Mouse (Mus musculus) CH12.LX (cell line): ENCODE results near the gene Fam76b. TPM values are rescaled to one million over a fixed set of nuclear protein-coding genes. Genes with fewer than 3 reads are reported as not detected.

ENCODE experiments used
- DNase-seq: peaks from one replicate; pipeline ENCODE4 v3.0.0-alpha.2; 2013; ENCODE audit errors: extremely low read depth
- H3K27ac ChIP-seq: 2 replicates; pipeline ENCODE4 v1.5.1; 2012; ENCODE audit warnings: low read depth, mild to moderate bottlenecking, control low read depth, moderate library complexity; ENCODE audit not compliant: insufficient read depth
- H3K27me3 ChIP-seq: replicated peaks from 2 replicates; pipeline ENCODE3; 2012; ENCODE audit warnings: inconsistent platforms
- H3K36me3 ChIP-seq, 2 experiments: replicated peaks in 1 of 2; 2 replicates each; pipeline versions ENCODE3 to v1.6.1; 2012; ENCODE audit warnings: inconsistent platforms in 1 of 2, low read length in 1 of 2, mild to moderate bottlenecking in 1 of 2, mixed read lengths in 1 of 2, moderate library complexity in 1 of 2; ENCODE audit not compliant: control insufficient read depth in 1 of 2, insufficient read depth in 1 of 2
- H3K4me1 ChIP-seq, 2 experiments: 2 replicates each; pipeline ENCODE4 v1.6.1; 2012; ENCODE audit warnings: inconsistent platforms in 1 of 2, moderate library complexity in 1 of 2; ENCODE audit not compliant: insufficient read depth in 2 of 2, control insufficient read depth in 1 of 2
- H3K4me2 ChIP-seq: 2 replicates; pipeline ENCODE4 v1.6.1; 2012; ENCODE audit warnings: low read depth, mild to moderate bottlenecking, control low read depth; ENCODE audit not compliant: poor library complexity, insufficient read depth, severe bottlenecking
- H3K4me3 ChIP-seq, 3 experiments: fragments of 150-350 bp in 1 of 3; sonication (generic) in 1 of 3; replicated peaks in 1 of 3; 2 replicates each; pipeline versions ENCODE3 to v1.5.1; 2011 to 2012; ENCODE audit warnings: low read depth in 2 of 3, low read length in 2 of 3, mild to moderate bottlenecking in 2 of 3, moderate library complexity in 2 of 3, control low read depth in 1 of 3, improper control_type of control experiment in 1 of 3, inconsistent platforms in 1 of 3, mixed read lengths in 1 of 3; ENCODE audit not compliant: poor library complexity in 1 of 3
- H3K79me2 ChIP-seq: replicated peaks from 2 replicates; pipeline ENCODE4 v1.6.1; 2012; ENCODE audit warnings: mild to moderate bottlenecking, moderate library complexity; ENCODE audit not compliant: control insufficient read depth, poor library complexity, insufficient read depth, severe bottlenecking; ENCODE audit errors: extremely low read depth
- H3K9ac ChIP-seq: 2 replicates; pipeline ENCODE4 v1.6.1; 2012; ENCODE audit warnings: low read depth, mild to moderate bottlenecking, control low read depth, moderate library complexity; ENCODE audit not compliant: insufficient read depth
- H3K9me3 ChIP-seq: replicated peaks from 2 replicates; pipeline ENCODE3; 2012; ENCODE audit warnings: low read length, inconsistent platforms, mixed read lengths
- CHD1 ChIP-seq: IDR thresholded peaks from 2 replicates; pipeline ENCODE4 v1.6.1; 2012; ENCODE audit warnings: low read depth, low read length, improper control_type of control experiment, inconsistent platforms
- CHD2 ChIP-seq: IDR thresholded peaks from 2 replicates; pipeline ENCODE4 v1.6.1; 2011; ENCODE audit warnings: low read length, improper control_type of control experiment
- CTCF ChIP-seq, 2 experiments: IDR thresholded peaks in 1 of 2; conservative IDR thresholded peaks in 1 of 2; 2 replicates each; pipeline ENCODE4 v1.5.1; 2011 to 2012; ENCODE audit warnings: low read depth in 2 of 2, low read length in 2 of 2, improper control_type of control experiment in 1 of 2, inconsistent platforms in 1 of 2, mild to moderate bottlenecking in 1 of 2, moderate library complexity in 1 of 2
- EP300 ChIP-seq: IDR thresholded peaks from 2 replicates; pipeline ENCODE4 v1.6.1; 2011; ENCODE audit warnings: low read length, improper control_type of control experiment
- ETS1 ChIP-seq: conservative IDR thresholded peaks from 2 replicates; pipeline ENCODE4 v1.6.1; 2012; ENCODE audit warnings: low read depth, mild to moderate bottlenecking, inconsistent platforms, low read length, improper control_type of control experiment, moderate library complexity
- GABPA ChIP-seq: IDR thresholded peaks from 2 replicates; pipeline ENCODE4 v1.6.1; 2012; ENCODE audit warnings: low read depth, low read length, improper control_type of control experiment, inconsistent platforms; ENCODE audit not compliant: insufficient replicate concordance
- JUN ChIP-seq: IDR thresholded peaks from 2 replicates; pipeline ENCODE4 v1.6.1; 2011; ENCODE audit warnings: low read depth, mild to moderate bottlenecking, low read length, improper control_type of control experiment, moderate library complexity; ENCODE audit not compliant: insufficient read depth
- JUND ChIP-seq: conservative IDR thresholded peaks from 2 replicates; pipeline ENCODE4 v1.6.1; 2011; ENCODE audit warnings: low read depth, low read length, improper control_type of control experiment
- KAT2A ChIP-seq: IDR thresholded peaks from 2 replicates; pipeline ENCODE4 v1.6.1; 2012; ENCODE audit warnings: low read length, improper control_type of control experiment, inconsistent platforms; ENCODE audit not compliant: insufficient replicate concordance
- MAFK ChIP-seq: IDR thresholded peaks from 2 replicates; pipeline ENCODE4 v1.6.1; 2011; ENCODE audit warnings: low read length, improper control_type of control experiment; ENCODE audit not compliant: insufficient replicate concordance
- MAX ChIP-seq: IDR thresholded peaks from 2 replicates; pipeline ENCODE4 v1.6.1; 2011; ENCODE audit warnings: low read length, improper control_type of control experiment
- MEF2A ChIP-seq: IDR thresholded peaks from 2 replicates; pipeline ENCODE4 v1.6.1; 2014; ENCODE audit warnings: low read depth, mild to moderate bottlenecking, inconsistent platforms, low read length, improper control_type of control experiment, borderline replicate concordance
- MYC ChIP-seq: IDR thresholded peaks from 2 replicates; pipeline ENCODE4 v1.6.1; 2011; ENCODE audit warnings: low read depth, mild to moderate bottlenecking, improper control_type of control experiment, low read length
- NELFE ChIP-seq: IDR thresholded peaks from 2 replicates; pipeline ENCODE4 v1.6.1; 2011; ENCODE audit warnings: low read depth, low read length, improper control_type of control experiment
- RAD21 ChIP-seq: IDR thresholded peaks from 2 replicates; pipeline ENCODE4 v1.6.1; 2011; ENCODE audit warnings: low read depth, mild to moderate bottlenecking, low read length, improper control_type of control experiment, moderate library complexity
- SMC3 ChIP-seq: IDR thresholded peaks from 2 replicates; pipeline ENCODE4 v1.6.1; 2011; ENCODE audit warnings: low read depth, low read length, improper control_type of control experiment
- TBP ChIP-seq: conservative IDR thresholded peaks from 2 replicates; pipeline ENCODE4 v1.6.1; 2011; ENCODE audit warnings: low read depth, low read length, improper control_type of control experiment
- TCF12 ChIP-seq: IDR thresholded peaks from 2 replicates; pipeline ENCODE4 v1.6.1; 2014; ENCODE audit warnings: low read depth, mild to moderate bottlenecking, inconsistent platforms, low read length, improper control_type of control experiment
- USF1 ChIP-seq: IDR thresholded peaks from 2 replicates; pipeline ENCODE4 v1.6.1; 2014; ENCODE audit warnings: low read depth, mild to moderate bottlenecking, inconsistent platforms, low read length, improper control_type of control experiment
- ZC3H11A ChIP-seq: IDR thresholded peaks from 2 replicates; pipeline ENCODE4 v1.6.1; 2012; ENCODE audit warnings: low read depth, mild to moderate bottlenecking, inconsistent platforms, low read length, improper control_type of control experiment
- ZKSCAN1 ChIP-seq: IDR thresholded peaks from 2 replicates; pipeline ENCODE4 v1.6.1; 2012; ENCODE audit warnings: low read depth, inconsistent platforms, low read length, improper control_type of control experiment, borderline replicate concordance
- ZNF384 ChIP-seq: IDR thresholded peaks from 2 replicates; pipeline ENCODE4 v1.6.1; 2012; ENCODE audit warnings: low read depth, low read length, improper control_type of control experiment, inconsistent platforms
- dilution Hi-C: fragments of 300-500 bp; cut with MboI; formaldehyde crosslinking; loops from 2 replicates; pipeline ENCODE4 v1.14.3; 2020; ENCODE audit warnings: low sequenced_read_pairs; ENCODE audit not compliant: extremely low pct_unique_long_range_greater_than_20kb, extremely low pct_ligation_motif_present
- in situ Hi-C: fragments of 300-500 bp; cut with MboI; formaldehyde crosslinking; loops from 3 replicates; pipeline ENCODE4 v1.14.3; 2019; ENCODE audit warnings: low sequenced_read_pairs, low pct_ligation_motif_present, low pct_unique_long_range_greater_than_20kb, mixed read lengths
- polyA plus RNA-seq: library from polyadenylated mRNA; unstranded; fragments of >175 nt; gene quantifications from 2 replicates; pipeline ENCODE4 v1.2.1, GENCODE M21; 2012; ENCODE audit warnings: low read depth; ENCODE audit not compliant: insufficient read length
- total RNA-seq, 2 experiments: library from RNA; depleted of rRNA; stranded (reverse); fragments of 300-350 nt in 1 of 2; fragments of >200 nt in 1 of 2; gene quantifications; 2 replicates each; pipeline ENCODE4 v1.2.3; 2012 to 2014

Gene Fam76b
- total and polyA plus RNA-seq, 3 experiments = 12.6 to 36.2 (median 31.7) TPM

- peaks cover 0 to 2% of the 10 kb centered on the region in 2 experiments; a peak in 2 of 4 replicates for H3K4me1 ChIP-seq
- H3K27ac ChIP-seq = no peak overlapping the region
- no peaks in the 10 kb centered on the region for H3K9me3 ChIP-seq
- peaks cover 10 to 48% of the 10 kb centered on the region in 2 experiments for H3K36me3 ChIP-seq
- DNase-seq = peak; percentile 67
- in situ Hi-C loops = no loop called here
- no peak overlapping the region for H3K4me3 ChIP-seq
- no peak overlapping the region for H3K9ac ChIP-seq
- dilution Hi-C loops = no loop called here
- H3K4me2 ChIP-seq = no peak overlapping the region
- TF ChIP-seq RAD21 (peak; percentile 72), ZC3H11A (0 out of 2 replicates have a peak, but pooled peaks have one; percentile 3), MAFK (no peak), JUN (no peak), ZNF384 (no peak), CTCF (conservative IDR thresholded peaks at IDR 0.05 in 1 of 2, IDR thresholded peaks at IDR 0.05 in 1 of 2; ENCODE audit: low read depth in 2 of 2, low read length in 2 of 2) (peak; percentile 38 to 73; a peak in 3 of 4 replicates), EP300 (no peak), SMC3 (peak; percentile 67)
- no peaks in the 10 kb centered on the region for H3K79me2 ChIP-seq
- H3K27me3 ChIP-seq = no peaks in the 10 kb centered on the region
These were observed 21.3 kb downstream of the Fam76b start for GRCm38 (mm10) chr9:13848481-13849480.

DNA sequence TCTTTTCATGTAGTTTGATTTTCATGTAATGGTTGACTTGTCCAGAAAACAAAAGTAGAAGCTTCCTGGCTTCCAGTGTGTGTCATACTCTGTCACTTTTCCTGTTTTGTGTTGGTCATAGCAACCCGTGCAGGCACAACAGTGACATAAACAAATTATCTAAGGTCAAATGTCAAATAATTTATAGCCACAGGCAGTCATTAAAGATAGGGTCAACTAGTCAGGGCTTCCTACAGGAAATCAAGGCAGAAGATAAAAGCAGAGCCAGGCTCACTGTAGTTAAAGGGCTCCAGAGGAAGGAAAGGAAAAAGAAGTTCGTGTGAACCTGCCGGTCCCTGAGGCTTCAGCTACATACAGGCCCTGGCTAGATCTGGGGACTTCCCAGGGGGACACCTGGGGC, 26.4 kb downstream of the Fam76b start:
- dilution Hi-C loops = no loop called here
- in situ Hi-C loops = no loop called here
- TF ChIP-seq MYC (no peak), MEF2A (no peak), ZNF384 (no peak), JUND (no peak)

DNA sequence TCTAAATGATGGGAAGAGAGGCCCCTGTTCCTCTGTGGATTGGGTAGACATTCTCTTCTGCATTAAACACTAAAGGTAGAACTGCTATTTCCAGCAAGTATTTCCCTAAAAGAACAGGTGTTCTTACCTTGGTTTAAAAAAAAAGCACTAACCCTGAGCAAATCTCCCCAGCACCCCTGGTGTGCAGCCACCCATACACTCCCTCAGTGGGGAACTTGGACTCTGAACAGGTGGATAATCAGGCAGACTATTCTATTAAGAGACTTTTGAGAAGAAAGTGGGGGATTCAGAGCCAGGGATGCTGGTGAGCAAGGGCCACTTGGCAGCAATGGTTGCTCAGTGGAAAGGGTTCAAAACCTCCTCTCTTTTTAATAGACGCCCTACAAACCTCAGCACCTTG, 28.7 kb downstream of the Fam76b start:
- H3K79me2 ChIP-seq = no peaks in the 10 kb centered on the region

More for the DNA sequence above, 26.4 kb downstream of the Fam76b start:
- H3K9ac ChIP-seq = no peak overlapping the region
- no peaks in the 10 kb centered on the region for H3K27me3 ChIP-seq
- H3K27ac ChIP-seq = no peak overlapping the region
- peaks cover 0 to 31% of the 10 kb centered on the region in 2 experiments; a peak in 2 of 4 replicates for H3K4me1 ChIP-seq
- H3K4me3 ChIP-seq = no peak overlapping the region
- no peak overlapping the region for H3K4me2 ChIP-seq
- no peaks in the 10 kb centered on the region for H3K9me3 ChIP-seq
- H3K36me3 ChIP-seq = peaks cover 0 to 13% of the 10 kb centered on the region in 2 experiments
- no peak for DNase-seq
- H3K79me2 ChIP-seq = no peaks in the 10 kb centered on the region

More for the DNA sequence above, 28.7 kb downstream of the Fam76b start:
- dilution Hi-C loops = no loop called here
- TF ChIP-seq USF1 (no peak), SMC3 (no peak), NELFE (no peak), ETS1 (no peak), CHD1 (no peak), TCF12 (no peak), TBP (no peak), MAX (no peak), CHD2 (no peak), MEF2A (no peak), ZKSCAN1 (no peak), KAT2A (no peak), GABPA (no peak), MYC (no peak)
- H3K36me3 ChIP-seq = peaks cover 0 to 9% of the 10 kb centered on the region in 2 experiments
- H3K4me1 ChIP-seq = peaks cover 0 to 31% of the 10 kb centered on the region in 2 experiments; a peak in 2 of 4 replicates
- H3K4me2 ChIP-seq = no peak overlapping the region
- no peak for DNase-seq
- H3K27me3 ChIP-seq = no peaks in the 10 kb centered on the region
- in situ Hi-C loops = no loop called here
- no peak overlapping the region for H3K9ac ChIP-seq
- no peak overlapping the region for H3K27ac ChIP-seq
- H3K9me3 ChIP-seq = no peaks in the 10 kb centered on the region
- no peak overlapping the region for H3K4me3 ChIP-seq
